Mouse (Mus musculus): Measurements from ENCODE around the gene Castor1.

DNA sequence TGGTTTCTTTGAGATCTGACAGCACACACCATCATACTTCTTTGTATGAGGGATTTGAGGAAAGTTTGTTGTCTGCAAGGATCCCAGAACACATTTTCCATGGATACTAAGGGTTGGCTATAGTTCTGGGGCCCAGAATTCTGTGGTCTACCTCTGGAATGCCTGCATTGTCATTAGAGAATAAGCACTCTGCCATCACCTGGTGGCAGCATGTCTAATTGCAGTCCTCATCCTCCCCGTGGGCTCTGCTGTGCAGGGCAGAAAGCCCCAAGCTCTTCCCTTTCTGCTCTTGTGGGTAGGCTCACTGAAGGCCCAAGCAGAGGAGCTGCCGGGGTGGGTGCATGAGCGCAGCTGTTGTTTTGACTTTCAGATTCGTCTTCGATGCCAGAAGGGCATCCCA, 8.5 kb upstream of the Castor1 start:
- no peak for TF ChIP-seq CTCF (IDR thresholded peaks at IDR 0.05; ENCODE audit: low read depth, low read length)
- TF ChIP-seq TAL1 (conservative IDR thresholded peaks at IDR 0.05; ENCODE audit: low read depth, low read length) = no peak
- TF ChIP-seq GATA1 (IDR thresholded peaks at IDR 0.05; ENCODE audit: borderline replicate concordance, low read length) = no peak

Measured in G1E (cell line).